Mouse (Mus musculus): ENCODE results near the gene Kcnk6. TPM values are rescaled to one million over a fixed set of nuclear protein-coding genes. Genes with fewer than 3 reads are reported as not detected.

Gene Kcnk6
- polyA plus RNA-seq (2015; fragmentation: Nextera tagmentation; extraction: Ambion mirVana), result 0.54 and 1.4 TPM in 2 replicates

DNA sequence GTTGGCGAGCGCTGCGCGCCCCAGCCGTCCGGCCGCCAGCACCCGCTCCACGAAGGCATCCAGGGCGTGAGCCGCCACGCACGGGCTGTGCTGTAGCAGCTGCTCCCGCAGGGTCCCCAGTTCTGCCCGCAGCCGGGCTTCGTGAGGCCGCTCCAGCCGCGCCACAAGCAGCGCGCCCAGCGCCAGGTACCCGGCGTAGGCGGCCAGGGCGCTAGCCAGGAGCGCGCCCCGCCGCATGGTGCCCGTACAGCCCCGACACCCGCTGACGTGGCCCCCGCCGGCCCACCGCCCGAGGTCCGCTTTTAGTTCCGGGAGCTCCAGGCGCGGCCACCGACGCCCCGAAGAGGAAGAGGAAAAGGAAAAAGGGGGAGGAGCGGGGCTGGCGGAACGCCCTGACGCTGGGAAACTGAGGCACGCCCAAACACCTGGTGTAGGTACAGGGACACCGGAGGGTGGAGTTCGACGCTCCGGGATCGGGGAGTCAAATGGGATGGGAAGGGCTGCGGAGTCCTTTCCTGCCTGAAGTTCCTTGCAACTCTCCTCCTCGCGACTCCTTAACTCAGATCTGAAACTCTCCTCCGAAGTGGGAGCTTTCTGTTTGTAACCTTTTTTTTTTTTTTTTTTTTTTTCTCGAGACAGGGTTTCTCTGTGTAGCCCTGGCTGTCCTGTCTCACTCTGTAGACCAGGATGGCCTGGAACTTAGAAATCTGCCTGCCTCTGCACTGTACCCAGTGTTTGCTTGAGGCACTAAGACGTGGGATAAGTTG, at the start of gene Kcnk6:
TSS of gene Kcnk6 (minus strand) at position 269 of the 767 bp plus-strand sequence.
- Histone ChIP-seq H3K27ac (replicated peaks) (no peak within 1 kb of the TSS), H3K36me3 (no peaks in the 10 kb centered on the region), H3K9me3 (replicated peaks) (no peaks in the 10 kb centered on the region), H3K9ac (replicated peaks) (peak within 1 kb of the TSS; percentile 52), H3K27me3 (replicated peaks) (peaks cover 45% of the 10 kb centered on the region), H3K4me1 (peaks cover 9% of the 10 kb centered on the region), H3K4me3 (replicated peaks) (peak within 1 kb of the TSS; percentile 50), H3K4me2 (peak within 1 kb of the TSS; percentile 96)
- ATAC-seq (ENCODE audit: low FRiP score), result 0 out of 2 replicates have a peak, but pooled peaks have one; percentile 16
- under 1% methylated on average over 62 of the region's 62 CpGs for WGBS

DNA sequence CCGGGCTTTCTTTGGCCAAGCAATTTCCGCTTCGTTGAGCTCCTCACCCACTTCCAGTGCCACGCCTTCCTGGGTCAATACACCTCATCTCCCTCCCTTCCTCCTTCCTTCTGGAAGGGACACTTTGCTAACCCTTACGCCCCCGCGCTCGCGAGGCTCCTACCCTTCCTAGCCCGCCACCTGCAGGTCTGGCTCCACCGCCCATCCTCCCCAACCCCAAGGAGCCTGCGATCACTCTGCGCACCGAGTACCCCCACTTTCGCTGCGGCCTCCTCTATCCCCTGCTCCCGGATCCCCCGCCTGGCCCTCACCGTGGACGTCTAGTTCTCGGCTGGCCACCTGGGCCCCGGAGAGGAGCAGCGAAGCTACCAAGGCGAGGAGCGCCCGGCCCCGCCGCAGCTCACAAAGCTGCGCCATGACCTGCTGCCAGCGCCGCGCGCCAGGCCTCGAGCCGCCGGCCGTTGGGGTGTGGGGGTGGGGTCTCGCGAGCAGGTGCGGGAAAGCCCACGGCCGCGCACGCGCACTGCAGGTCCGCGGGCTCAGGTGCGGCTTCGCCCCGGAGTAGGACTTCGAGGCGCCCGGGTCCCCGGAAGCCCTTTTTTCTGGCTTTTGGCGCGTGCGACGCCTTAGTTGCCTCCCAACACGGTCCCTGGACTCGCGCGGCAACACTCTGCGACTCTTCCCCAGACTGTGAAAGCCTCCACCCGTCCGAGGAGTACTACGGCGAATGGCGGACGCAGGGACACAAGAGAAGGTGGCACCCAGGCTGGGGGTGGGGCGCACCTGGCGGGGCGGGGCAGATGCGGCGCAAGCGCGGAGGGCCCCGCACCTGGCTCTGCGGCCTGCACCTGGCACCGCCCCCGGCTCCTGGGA, 49.1 kb upstream of the Kcnk6 start, which contains the start of gene Spint2:
TSS of gene Spint2 (minus strand) at position 712 of the 873 bp plus-strand sequence.
- Histone ChIP-seq H3K27me3 (replicated peaks) (peaks cover 36% of the 10 kb centered on the region), H3K27ac (replicated peaks) (no peak within 1 kb of the TSS), H3K4me2 (peak within 1 kb of the TSS; percentile 96), H3K9me3 (replicated peaks) (no peaks in the 10 kb centered on the region), H3K4me1 (peaks cover 20% of the 10 kb centered on the region), H3K9ac (replicated peaks) (peak within 1 kb of the TSS; percentile 57), H3K36me3 (no peaks in the 10 kb centered on the region), H3K4me3 (replicated peaks) (peak within 1 kb of the TSS; percentile 58)
- under 1% methylated on average over 80 of the region's 80 CpGs for whole genome bisulfite sequencing
- ATAC-seq (ENCODE audit: low FRiP score), result peak; percentile 88

DNA sequence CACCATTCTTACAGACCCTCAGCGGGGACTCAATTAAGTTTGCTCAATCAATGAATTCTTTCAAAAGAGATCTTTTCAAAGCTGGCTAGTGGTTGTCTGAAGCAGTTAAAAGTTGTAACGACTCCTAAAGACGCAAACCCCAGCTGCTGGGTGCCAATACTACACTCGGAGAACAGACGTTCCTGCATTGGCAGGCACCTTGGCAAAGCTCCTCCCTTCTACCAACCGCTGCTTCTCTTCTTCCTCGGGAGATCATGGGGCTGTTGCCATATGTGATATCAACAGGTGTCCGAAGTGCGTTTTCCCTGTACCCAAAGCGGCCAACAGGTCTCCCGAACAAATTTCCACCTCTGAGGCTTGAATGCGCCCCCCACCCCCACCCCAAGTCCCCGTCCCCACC, 48.5 kb upstream of the Kcnk6 start:
- H3K27ac ChIP-seq (replicated peaks), result no peak overlapping the region
- H3K4me3 ChIP-seq (replicated peaks), result peak overlapping the region; percentile 58
- peak overlapping the region; percentile 57; the same call in 1 of the 2 replicates for H3K9ac ChIP-seq (replicated peaks)
- peak overlapping the region; percentile 96 for H3K4me2 ChIP-seq
- H3K27me3 ChIP-seq (replicated peaks), result peaks cover 36% of the 10 kb centered on the region
- ATAC-seq (ENCODE audit: low FRiP score), result peak; percentile 4; the same call in 1 of the 2 replicates
- H3K36me3 ChIP-seq, result no peaks in the 10 kb centered on the region
- H3K4me1 ChIP-seq, result peaks cover 20% of the 10 kb centered on the region
- H3K9me3 ChIP-seq (replicated peaks), result no peaks in the 10 kb centered on the region
- 8% methylated on average over 13 of the region's 13 CpGs for WGBS

DNA sequence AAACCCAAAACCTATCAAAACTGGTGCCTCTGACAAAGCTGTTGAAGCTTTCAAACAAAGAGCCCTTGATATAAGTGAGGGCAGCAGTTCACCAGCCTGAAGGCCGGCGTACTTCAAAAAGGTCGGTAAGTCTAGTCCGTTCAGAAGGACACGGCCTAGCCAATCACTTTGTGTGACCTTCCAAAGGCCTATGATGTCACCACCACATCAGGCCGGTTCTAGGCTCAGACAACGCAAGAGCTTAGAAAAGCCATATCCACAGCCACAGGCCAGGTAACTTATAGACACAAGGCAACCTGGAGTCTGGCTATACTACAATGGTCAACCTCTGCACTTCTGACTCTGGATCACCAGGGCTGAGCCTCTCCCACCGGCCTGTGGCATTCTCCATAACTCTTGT, 47.6 kb upstream of the Kcnk6 start:
- Histone ChIP-seq H3K36me3 (no peaks in the 10 kb centered on the region), H3K4me1 (peaks cover 20% of the 10 kb centered on the region), H3K9me3 (replicated peaks) (no peaks in the 10 kb centered on the region), H3K27ac (replicated peaks) (no peak overlapping the region), H3K4me2 (peak overlapping the region; percentile 96; the same call in 1 of the 2 replicates), H3K4me3 (replicated peaks) (no peak overlapping the region), H3K27me3 (replicated peaks) (peaks cover 32% of the 10 kb centered on the region), H3K9ac (replicated peaks) (no peak overlapping the region)
- 91% methylated on average over 8 of the region's 8 CpGs for WGBS
- ATAC-seq (ENCODE audit: low FRiP score), result no peak

DNA sequence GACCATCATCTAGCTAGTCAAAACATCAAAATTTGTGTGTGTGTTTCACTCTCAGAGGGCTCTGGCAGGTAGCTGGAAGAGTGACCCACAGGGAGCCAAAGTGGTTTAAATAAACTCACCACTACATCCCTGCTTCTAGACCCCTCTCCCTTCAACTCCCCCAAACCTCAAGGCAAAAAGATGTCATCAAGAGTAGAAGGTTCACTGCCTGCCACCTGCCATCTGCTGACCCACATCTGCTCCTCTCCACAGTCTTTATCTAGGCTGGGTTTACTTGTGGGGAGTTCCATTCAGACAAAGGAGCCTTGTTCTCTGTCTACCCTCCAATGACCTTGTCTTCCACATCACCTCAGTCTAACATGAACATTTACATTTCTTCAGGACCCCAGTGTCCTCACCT, 46.9 kb upstream of the Kcnk6 start:
- no peak for ATAC-seq (ENCODE audit: low FRiP score)
- H3K36me3 ChIP-seq, result no peaks in the 10 kb centered on the region
- no peak overlapping the region for H3K27ac ChIP-seq (replicated peaks)

DNA sequence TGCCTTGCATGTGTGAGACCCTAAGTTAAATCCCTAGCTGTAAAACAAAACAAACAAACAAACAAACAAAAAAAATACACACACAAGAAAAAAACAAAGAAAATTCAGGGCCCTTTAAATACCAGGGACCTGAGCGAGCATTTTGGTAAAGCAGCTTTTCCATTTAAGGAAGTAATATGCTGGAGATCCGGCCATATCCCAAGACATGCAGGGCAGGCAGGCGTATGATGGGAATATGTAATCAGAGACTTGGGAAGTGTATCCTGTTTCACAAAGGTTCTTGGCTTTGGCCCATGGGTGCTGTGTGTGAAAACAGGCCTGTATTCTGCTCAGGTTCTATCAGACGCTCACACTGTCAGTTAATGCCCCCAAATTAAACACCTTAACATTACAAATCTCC, 45.2 kb upstream of the Kcnk6 start:
- no peak overlapping the region for H3K4me2 ChIP-seq
- no peaks in the 10 kb centered on the region for H3K9me3 ChIP-seq (replicated peaks)
- 87% methylated on average over 4 of the region's 4 CpGs for WGBS
- H3K4me1 ChIP-seq, result peaks cover 20% of the 10 kb centered on the region
- peaks cover 24% of the 10 kb centered on the region for H3K27me3 ChIP-seq (replicated peaks)
- no peak for ATAC-seq (ENCODE audit: low FRiP score)
- H3K36me3 ChIP-seq, result no peaks in the 10 kb centered on the region
- H3K4me3 ChIP-seq (replicated peaks), result no peak overlapping the region
- no peak overlapping the region for H3K9ac ChIP-seq (replicated peaks)
- H3K27ac ChIP-seq (replicated peaks), result no peak overlapping the region

More for the DNA sequence above, 46.9 kb upstream of the Kcnk6 start:
- peaks cover 32% of the 10 kb centered on the region for H3K27me3 ChIP-seq (replicated peaks)
- H3K4me3 ChIP-seq (replicated peaks), result no peak overlapping the region
- H3K4me2 ChIP-seq, result no peak overlapping the region
- peaks cover 20% of the 10 kb centered on the region for H3K4me1 ChIP-seq
- H3K9me3 ChIP-seq (replicated peaks), result no peaks in the 10 kb centered on the region
- H3K9ac ChIP-seq (replicated peaks), result no peak overlapping the region

DNA sequence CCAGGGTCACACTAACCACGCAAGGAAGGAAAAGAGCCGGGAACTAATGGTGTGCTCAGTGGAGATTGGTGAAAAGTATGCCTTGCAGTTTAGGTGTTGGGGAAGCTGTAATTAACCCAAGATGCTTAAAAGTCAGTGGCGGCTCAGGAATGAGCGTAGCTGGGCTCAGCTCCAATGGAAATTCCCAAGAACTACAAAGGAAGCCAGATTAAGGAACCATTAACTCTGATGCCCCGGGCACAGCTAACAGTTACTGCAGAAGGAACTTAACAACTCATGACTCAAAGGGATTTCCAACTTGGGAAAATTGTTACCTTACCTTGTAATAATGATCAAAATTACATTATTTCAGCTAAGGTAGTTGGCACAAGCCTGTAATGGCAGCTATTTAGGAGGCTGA, 44.4 kb upstream of the Kcnk6 start:
- Histone ChIP-seq H3K27ac (replicated peaks) (no peak overlapping the region), H3K9me3 (replicated peaks) (no peaks in the 10 kb centered on the region), H3K4me1 (peaks cover 13% of the 10 kb centered on the region), H3K36me3 (no peaks in the 10 kb centered on the region), H3K4me3 (replicated peaks) (no peak overlapping the region), H3K4me2 (no peak overlapping the region), H3K9ac (replicated peaks) (no peak overlapping the region), H3K27me3 (replicated peaks) (peaks cover 16% of the 10 kb centered on the region)
- WGBS, result 76% methylated on average over 5 of the region's 5 CpGs
- no peak for ATAC-seq (ENCODE audit: low FRiP score)

DNA sequence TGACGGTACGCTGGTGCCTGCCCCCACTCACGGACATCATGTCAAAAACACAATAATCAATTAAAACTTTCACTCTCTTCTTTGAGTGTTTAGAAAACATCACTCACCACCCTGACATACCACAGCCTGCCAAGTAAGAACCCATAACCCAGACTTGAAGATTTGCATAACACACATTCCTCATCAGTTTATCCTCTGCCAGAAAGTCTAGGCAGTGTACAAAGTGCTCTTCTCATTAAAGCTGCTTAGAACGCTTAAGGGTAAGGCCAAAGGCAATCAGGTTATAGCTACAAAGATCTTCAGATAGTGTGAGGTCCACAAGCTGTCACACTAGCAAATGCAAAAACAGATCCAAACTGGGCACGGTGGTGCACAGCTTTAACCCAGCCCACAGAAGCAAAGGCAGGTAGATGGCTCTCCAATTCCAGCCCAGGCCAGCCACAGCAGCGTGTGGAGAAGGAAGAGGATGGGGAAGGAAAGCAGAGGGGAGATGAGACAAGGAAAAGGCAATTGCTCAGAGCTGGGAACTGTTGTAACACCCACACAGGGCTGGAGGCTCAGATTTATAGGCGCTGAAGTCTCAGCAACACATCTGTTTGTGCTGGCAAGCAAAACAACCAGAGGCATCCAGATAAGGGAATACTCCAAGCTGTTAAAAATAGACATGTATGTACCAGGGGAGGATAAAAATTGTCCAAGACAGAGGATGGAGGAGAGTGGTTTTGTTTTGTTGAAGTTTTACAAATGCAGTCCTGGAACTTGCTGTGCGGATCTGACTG, 39.6 kb upstream of the Kcnk6 start:
- 84% methylated on average over 8 of the region's 8 CpGs for WGBS
- Histone ChIP-seq H3K9ac (replicated peaks) (no peak overlapping the region), H3K9me3 (replicated peaks) (no peaks in the 10 kb centered on the region), H3K27ac (replicated peaks) (no peak overlapping the region), H3K4me2 (no peak overlapping the region), H3K36me3 (no peaks in the 10 kb centered on the region), H3K4me3 (replicated peaks) (no peak overlapping the region), H3K27me3 (replicated peaks) (no peaks in the 10 kb centered on the region), H3K4me1 (no peaks in the 10 kb centered on the region)
- ATAC-seq (ENCODE audit: low FRiP score), result no peak

DNA sequence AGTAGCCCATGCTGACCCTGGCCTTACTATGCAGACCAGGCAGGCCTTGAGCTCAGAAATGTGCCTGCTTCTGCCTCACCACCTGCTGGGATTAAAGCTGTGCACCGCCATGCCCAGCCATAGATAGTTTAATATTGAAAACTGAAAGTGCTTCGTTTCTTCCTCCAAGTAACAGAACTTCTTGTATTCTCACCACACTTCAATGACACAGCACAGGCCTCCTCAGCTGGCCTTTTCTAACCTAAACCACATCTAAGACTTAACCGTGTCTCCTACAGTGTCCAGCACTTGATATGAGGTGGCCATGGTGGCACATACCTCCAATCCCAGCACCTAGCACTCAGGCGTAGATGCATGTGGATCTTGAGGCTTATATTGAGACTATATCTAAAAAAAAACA, 38.1 kb upstream of the Kcnk6 start:
- Histone ChIP-seq H3K27me3 (replicated peaks) (no peaks in the 10 kb centered on the region), H3K4me1 (no peaks in the 10 kb centered on the region), H3K36me3 (no peaks in the 10 kb centered on the region), H3K9me3 (replicated peaks) (no peaks in the 10 kb centered on the region), H3K9ac (replicated peaks) (no peak overlapping the region), H3K27ac (replicated peaks) (no peak overlapping the region), H3K4me3 (replicated peaks) (no peak overlapping the region), H3K4me2 (no peak overlapping the region)
- no peak for ATAC-seq (ENCODE audit: low FRiP score)
- WGBS, result 88% methylated on average over 4 of the region's 4 CpGs

DNA sequence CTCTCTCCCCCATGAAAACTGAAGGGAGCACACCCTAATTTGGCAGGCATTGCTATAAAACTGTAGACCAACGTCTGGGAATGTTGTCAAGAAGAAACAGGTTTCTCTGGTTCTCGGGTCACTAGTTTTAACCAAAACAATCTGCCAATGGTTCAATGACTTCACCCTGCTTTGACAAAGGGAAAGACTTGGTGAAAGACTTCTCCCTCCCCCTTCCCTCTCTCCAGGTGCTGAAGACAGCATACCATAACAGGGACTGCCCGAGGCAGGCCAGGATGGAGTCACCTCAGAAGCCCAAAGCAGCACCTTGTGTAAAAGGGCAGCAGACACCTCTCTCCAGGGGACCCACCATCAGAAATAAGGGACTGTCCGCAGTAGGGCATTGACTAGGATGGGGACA, 34.6 kb upstream of the Kcnk6 start:
- no peak overlapping the region for H3K27ac ChIP-seq (replicated peaks)

DNA sequence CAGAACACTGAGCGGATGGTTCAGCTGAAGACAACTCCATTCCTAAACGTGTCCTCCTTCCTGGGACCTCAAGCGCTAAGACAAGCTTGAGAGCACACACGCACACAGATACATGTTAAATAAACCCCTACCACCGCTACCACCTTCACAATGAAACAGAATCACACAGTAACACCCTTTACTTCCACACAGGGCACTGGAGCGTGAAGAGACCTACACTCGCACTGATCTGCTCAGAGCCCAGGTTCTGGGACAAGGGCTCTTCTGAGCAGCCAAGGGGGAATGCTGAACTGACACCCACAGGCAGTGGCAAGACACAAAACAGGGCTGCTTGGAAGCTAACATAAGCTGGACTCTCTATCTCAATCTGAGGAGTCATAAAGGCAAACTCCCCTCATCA, 33.3 kb upstream of the Kcnk6 start:
- 86% methylated on average over 7 of the region's 7 CpGs for WGBS
- H3K9me3 ChIP-seq (replicated peaks), result no peaks in the 10 kb centered on the region
- H3K4me3 ChIP-seq (replicated peaks), result no peak overlapping the region
- H3K36me3 ChIP-seq, result no peaks in the 10 kb centered on the region
- no peak overlapping the region for H3K9ac ChIP-seq (replicated peaks)
- H3K27ac ChIP-seq (replicated peaks), result no peak overlapping the region
- no peak for ATAC-seq (ENCODE audit: low FRiP score)
- H3K4me1 ChIP-seq, result no peaks in the 10 kb centered on the region
- no peaks in the 10 kb centered on the region for H3K27me3 ChIP-seq (replicated peaks)
- H3K4me2 ChIP-seq, result no peak overlapping the region

More for the DNA sequence above, 34.6 kb upstream of the Kcnk6 start:
- Histone ChIP-seq H3K36me3 (no peaks in the 10 kb centered on the region), H3K4me3 (replicated peaks) (no peak overlapping the region), H3K27me3 (replicated peaks) (no peaks in the 10 kb centered on the region), H3K4me1 (no peaks in the 10 kb centered on the region), H3K9ac (replicated peaks) (no peak overlapping the region), H3K9me3 (replicated peaks) (no peaks in the 10 kb centered on the region), H3K4me2 (no peak overlapping the region)
- 57% methylated on average over 4 of the region's 4 CpGs for WGBS
- no peak for ATAC-seq (ENCODE audit: low FRiP score)
